Mouse (Mus musculus) ES-E14 (cell line): Measurements from ENCODE around the gene Dlgap4.

Experiments
- CHD2 ChIP-seq: IDR thresholded peaks from 2 replicates; pipeline ENCODE4 v1.6.1; 2014; ENCODE audit warnings: mild to moderate bottlenecking, low read depth, low read length, inconsistent platforms
- HCFC1 ChIP-seq: IDR thresholded peaks from 2 replicates; pipeline ENCODE4 v1.6.1; 2012; ENCODE audit warnings: low read length, inconsistent platforms, borderline replicate concordance; ENCODE audit not compliant: insufficient read depth
- MAFK ChIP-seq: IDR thresholded peaks from 2 replicates; pipeline ENCODE4 v1.6.1; 2014; ENCODE audit warnings: mild to moderate bottlenecking, low read depth, low read length, inconsistent platforms; ENCODE audit not compliant: insufficient read depth
- ZC3H11A ChIP-seq: IDR thresholded peaks from 2 replicates; pipeline ENCODE4 v1.6.1; 2012; ENCODE audit warnings: low read depth, mild to moderate bottlenecking, inconsistent platforms, low read length, borderline replicate concordance
- ZNF384 ChIP-seq: IDR thresholded peaks from 2 replicates; pipeline ENCODE4 v1.6.1; 2012; ENCODE audit warnings: low read depth, low read length, inconsistent platforms

- TF ChIP-seq HCFC1 = no peak
- TF ChIP-seq CHD2 = no peak
- no peak for TF ChIP-seq MAFK
- no peak for TF ChIP-seq ZC3H11A
- TF ChIP-seq ZNF384 = no peak
Measured at GRCm38 (mm10) chr2:156731592-156731991, 118.1 kb downstream of the Dlgap4 start.
